Mouse (Mus musculus): ENCODE data around the gene Skint2. TPM values are rescaled to one million over a fixed set of nuclear protein-coding genes. Genes with fewer than 3 reads are reported as not detected.

The Skint2 gene
- polyA plus RNA-seq (2012; ENCODE audit: low replicate concordance), result not detected in 2 replicates

DNA sequence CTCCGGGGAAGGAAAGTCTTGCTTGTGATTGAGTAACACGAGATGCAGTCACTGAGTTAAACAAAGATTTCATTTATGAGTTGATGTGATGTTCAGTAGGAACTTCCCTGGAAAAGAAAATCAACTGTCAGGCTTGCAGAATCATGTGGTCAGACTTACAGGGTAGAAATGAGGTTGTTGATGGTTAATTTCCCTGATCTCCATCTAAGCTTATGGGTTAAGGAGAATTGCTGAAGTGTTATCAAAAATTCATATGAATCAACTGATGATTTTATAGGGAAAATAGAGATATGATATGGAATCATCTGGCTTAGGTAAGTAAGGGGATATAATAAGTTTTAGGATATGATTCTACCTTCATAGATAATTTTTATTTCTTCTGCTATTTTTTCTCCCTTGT lies at the start of gene Skint2:
Gene Skint2, plus strand, starts transcription at position 301 of the 400 bp plus-strand sequence.

Other genes starting within 250 kb of the Skint2 start
- gene Skint9, start 123.2 kb upstream of the Skint2 start, polyA plus RNA-seq (2012; ENCODE audit: low replicate concordance), result not detected in 2 replicates
- not detected in 2 replicates for gene Skint10, start 217.7 kb downstream of the Skint2 start, polyA plus RNA-seq (2012; ENCODE audit: low replicate concordance)